Mouse (Mus musculus) heart, postnatal 0 days (tissue): ENCODE data around the gene Hdgfl2.

ENCODE experiments used
- CTCF ChIP-seq: IDR thresholded peaks from 2 replicates; pipeline ENCODE4 v1.5.1; 2016; ENCODE audit warnings: antibody characterized with exemption, control low read depth, low read depth
- EP300 ChIP-seq: IDR thresholded peaks from 2 replicates; pipeline ENCODE4 v1.6.1; 2016; ENCODE audit warnings: antibody characterized with exemption, low read depth

- no peak for TF ChIP-seq CTCF
- TF ChIP-seq EP300: no peak
Measured at GRCm38 (mm10) chr17:56032127-56032733, 47.2 kb upstream of the Hdgfl2 start.
